Mouse (Mus musculus): Measurements from ENCODE around the gene Ephx3.
"Not testable (repeated sequence)": the region's sequence is repeated elsewhere in the genome, so short reads cannot be mapped to it uniquely, and the experiment has no call there.

Gene Ephx3

DNA sequence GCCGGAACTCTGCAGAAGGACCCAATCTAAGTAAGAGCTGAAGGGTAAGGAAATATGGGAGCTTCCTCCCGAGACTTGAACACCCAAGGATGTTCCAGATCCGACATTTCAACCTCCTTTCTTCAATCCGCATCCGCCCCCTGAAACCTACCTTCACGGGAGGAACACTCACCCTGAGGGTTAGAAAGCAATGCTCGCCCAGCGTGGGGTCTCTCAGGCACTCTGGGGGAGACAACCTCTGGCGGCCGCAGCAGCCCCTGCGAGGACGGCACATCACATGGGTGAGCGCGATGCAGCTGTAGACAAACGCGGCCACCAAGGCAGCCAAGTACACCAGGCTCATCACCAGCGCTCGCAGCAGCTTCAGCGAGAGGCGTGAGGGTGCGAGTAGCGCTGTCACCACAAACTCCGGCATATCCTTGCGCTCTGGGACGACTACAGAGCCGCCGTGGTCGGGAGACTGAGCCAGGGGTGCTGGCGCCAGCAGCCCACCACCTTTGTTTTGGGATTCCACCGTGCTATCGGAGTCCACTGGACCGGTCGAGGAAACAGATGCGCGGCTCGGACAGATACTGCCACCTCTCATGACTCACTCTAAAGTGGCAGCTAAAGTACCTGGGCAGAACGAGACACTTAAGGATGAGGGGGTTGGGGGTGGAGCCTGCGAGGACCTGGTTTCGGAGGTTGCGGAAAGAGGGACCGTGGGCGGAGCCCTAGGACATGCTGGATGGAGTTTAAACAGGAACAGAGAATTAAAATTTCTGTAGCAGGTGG lies at the start of gene Ephx3:
TSS of gene Ephx3 (minus strand) at position 687 of the 774 bp plus-strand sequence.
- DNase-seq (ENCODE audit: low read depth) = no peak

GRCm38 (mm10) chr17:32238589-32238988 lies 49.2 kb upstream of the Ephx3 start:
- DNase-seq (ENCODE audit: low read depth) = no peak

DNA sequence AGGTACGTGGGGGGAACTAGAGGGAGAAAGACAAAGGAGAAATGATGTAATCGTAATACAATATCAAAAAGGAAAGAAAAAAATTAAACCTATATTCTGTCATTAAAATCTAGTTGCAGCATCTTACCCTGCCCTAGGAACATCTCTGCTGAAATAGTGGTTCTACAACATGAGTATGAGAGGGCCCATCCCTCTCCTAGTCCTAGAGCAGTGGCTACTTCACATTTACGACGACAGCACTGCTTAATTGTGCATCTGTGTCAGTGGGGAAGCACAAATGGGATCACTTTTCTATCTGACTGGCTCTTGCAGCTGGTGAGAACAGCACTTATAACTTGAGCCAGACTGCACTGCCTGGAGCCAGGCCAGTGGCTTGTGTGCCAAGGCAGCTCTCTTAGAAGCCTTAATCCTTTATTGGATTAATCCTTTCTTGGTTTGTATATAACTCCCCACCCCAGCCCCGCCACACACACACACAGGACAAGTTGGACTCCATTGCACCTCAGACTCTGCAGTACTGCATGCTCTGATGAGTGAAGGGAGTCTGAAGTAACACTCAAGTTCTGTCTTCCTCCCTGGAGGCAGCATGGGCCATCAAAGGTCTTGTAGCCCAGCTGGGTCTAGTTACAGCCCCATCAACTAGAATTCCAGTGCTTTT lies 46.3 kb upstream of the Ephx3 start:
- no peak for DNase-seq (ENCODE audit: low read depth)

- DNase-seq (ENCODE audit: low read depth) = no peak
Measured at GRCm38 (mm10) chr17:32233174-32233573, 43.8 kb upstream of the Ephx3 start.

DNA sequence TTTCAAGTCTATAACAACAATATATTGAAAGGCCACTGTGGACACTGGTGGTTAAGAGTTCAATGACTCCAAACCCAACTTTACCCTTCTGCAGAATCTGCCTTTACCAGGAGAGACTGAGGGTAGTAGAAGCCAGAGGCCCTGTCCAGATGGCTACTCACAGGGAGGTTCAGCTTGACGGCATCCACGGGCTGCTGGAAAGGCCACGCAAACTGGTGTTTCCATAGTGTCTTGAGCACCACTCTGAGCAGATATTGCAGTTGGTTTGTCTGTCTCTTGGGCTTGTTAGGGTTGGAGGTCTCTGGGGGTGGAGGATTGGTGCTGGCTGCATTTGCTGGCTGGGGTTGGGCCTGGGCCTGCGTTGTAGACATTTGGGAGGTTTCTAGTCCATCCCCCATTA lies 39.9 kb upstream of the Ephx3 start:
- DNase-seq (ENCODE audit: low read depth) = no peak

DNA sequence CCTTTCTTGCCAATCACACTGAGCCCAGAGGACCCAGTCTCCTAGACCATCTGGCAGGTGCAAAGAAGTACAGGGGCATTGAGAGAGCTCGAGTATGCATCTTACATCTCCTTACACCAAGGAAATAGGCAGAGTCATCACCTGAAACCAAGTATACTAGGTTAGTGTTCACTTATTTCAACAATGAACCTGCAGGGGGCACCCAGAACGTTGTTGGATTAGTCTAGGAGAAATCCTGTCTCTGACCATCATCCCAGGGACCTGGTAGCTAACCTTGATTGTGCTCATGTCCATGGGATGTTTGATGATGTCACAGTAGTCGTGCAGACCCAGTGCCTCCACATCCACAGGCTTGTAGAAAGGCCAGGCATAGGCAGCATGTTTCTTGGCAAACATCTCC lies 31.5 kb upstream of the Ephx3 start:
- no peak for DNase-seq (ENCODE audit: low read depth)

DNA sequence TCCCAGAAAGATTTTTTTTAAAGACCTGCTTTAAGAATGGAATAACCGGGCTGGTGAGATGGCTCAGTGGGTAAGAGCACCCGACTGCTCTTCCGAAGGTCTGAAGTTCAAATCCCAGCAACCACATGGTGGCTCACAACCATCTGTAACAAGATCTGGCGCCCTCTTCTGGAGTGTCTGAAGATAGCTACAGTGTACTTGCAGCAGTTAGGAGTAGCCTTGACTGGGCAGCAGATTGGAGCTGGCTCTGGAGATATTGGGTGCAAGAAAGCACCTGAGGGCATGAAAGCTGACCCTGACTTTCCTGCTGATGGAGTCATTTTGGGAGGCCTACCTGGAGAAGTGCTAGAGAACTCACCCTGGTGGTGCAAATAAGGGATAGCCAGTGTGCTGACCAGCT lies 26.2 kb upstream of the Ephx3 start:
- not testable (repeated sequence) for DNase-seq (ENCODE audit: low read depth)

GRCm38 (mm10) chr17:32211554-32211953 lies 22.2 kb upstream of the Ephx3 start:
- not testable (repeated sequence) for DNase-seq (ENCODE audit: low read depth)

GRCm38 (mm10) chr17:32209752-32210151 lies 20.4 kb upstream of the Ephx3 start:
- DNase-seq (ENCODE audit: low read depth) = peak; percentile 28

DNA sequence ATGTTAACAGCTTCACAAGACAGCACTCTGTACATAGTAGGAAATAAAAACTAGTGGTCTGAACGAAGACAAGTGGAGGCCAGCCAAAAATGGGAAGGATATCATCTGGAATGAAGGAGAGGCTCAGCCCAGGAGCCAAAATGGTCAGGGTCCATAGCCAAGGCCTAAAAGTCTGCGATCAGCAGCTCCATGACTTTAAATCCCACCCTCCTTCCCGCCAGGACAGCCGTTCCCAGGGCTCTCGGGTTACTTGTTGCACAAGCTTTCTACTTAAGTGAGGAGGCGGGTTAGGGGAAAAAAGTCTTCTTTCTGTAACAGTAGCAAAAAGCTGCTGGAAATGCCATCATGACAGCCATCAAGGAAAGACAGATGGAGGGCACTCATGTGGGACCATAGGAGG lies 19.8 kb upstream of the Ephx3 start:
- DNase-seq (ENCODE audit: low read depth) = no peak

- DNase-seq (ENCODE audit: low read depth) = no peak
Measured at GRCm38 (mm10) chr17:32207586-32208245, 18.4 kb upstream of the Ephx3 start.

DNA sequence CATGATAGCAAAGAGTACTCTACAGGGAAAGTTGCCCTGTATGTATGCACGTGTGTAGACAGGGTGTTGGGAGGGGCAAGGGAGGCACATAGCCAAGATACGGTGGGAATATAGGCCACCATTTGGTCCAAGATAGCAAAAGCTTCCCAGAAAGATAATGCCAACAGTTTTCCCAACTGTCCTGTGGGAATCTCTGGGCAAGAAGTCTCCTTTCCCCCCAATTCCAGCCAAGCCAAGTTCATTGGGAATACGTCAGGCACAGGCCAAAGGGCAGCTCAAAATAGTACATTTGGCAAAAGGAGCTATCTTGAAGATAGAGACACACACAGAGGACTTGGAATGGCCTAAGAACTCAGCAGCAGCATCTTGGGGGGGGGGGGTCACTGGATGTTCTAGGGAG lies 16.0 kb upstream of the Ephx3 start:
- no peak for DNase-seq (ENCODE audit: low read depth)

DNA sequence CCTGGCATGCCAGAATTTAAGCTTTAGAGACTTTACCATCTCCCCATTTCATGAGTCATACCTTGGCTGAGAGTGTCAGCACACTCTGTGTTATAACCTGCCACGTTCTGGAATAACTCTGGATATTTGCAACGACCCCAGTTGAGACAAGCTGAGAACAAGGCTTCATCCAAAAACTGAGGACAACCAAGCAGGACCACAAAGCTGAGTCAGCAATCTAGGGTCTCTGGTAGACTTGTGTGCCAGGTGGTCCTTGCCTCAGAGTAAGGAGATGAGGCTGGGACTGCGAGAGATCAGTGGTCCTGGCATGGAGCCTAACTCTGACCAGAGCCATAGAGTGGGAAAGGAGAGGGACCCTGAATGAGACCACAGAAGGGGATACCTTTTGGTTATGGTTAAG lies 13.6 kb upstream of the Ephx3 start:
- no peak for DNase-seq (ENCODE audit: low read depth)

GRCm38 (mm10) chr17:32201086-32201485 lies 11.7 kb upstream of the Ephx3 start:
- no peak for DNase-seq (ENCODE audit: low read depth)

GRCm38 (mm10) chr17:32199796-32200195 lies 10.4 kb upstream of the Ephx3 start:
- DNase-seq (ENCODE audit: low read depth) = no peak

- DNase-seq (ENCODE audit: low read depth) = no peak
Measured at GRCm38 (mm10) chr17:32197156-32197555, 7.8 kb upstream of the Ephx3 start.

DNA sequence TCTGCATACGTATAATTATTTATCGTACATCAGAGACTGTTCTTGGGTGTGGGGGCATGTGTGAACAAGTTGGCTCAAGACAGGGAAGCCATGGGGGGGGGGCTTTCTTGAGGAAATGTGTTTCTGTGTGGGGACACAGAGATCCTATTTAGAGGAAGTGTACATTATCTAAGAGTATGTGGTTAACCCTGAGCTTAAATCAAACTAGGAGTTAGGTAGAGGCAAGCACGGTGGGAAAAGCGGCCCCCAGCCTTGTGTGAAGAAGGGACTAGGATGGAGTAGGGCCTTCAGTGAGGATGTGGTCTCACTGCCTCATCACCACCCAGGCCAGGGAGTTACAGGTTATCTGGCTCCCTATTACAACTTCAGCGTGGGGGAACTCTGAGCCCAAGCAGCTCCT lies 6.4 kb upstream of the Ephx3 start:
- no peak for DNase-seq (ENCODE audit: low read depth)

GRCm38 (mm10) chr17:32193010-32193409 lies 3.7 kb upstream of the Ephx3 start:
- DNase-seq (ENCODE audit: low read depth) = no peak

DNA sequence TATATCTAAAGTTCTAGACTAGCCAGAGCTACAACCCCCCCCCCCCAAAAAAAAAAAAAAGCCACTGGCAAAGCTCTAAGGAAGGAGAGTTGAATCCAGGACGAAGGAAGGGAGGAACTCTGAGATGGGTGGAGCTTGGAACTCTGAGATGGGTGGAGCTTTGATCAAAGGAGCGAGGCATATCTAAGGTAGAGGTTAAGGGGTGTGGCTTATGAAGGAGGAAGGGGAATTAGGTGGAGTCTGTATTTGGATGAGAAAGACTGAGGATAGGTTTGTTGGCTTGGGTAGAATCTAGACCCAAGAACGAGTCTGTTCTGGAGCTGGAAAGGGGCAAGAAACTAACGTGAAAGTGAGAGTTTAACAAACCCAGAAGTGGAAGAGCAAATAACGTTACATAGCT lies 501 bp upstream of the Ephx3 start:
- DNase-seq (ENCODE audit: low read depth) = peak; percentile 17

- no peak for DNase-seq (ENCODE audit: low read depth)
Measured at GRCm38 (mm10) chr17:32183017-32183416, 6.3 kb downstream of the Ephx3 start.

DNA sequence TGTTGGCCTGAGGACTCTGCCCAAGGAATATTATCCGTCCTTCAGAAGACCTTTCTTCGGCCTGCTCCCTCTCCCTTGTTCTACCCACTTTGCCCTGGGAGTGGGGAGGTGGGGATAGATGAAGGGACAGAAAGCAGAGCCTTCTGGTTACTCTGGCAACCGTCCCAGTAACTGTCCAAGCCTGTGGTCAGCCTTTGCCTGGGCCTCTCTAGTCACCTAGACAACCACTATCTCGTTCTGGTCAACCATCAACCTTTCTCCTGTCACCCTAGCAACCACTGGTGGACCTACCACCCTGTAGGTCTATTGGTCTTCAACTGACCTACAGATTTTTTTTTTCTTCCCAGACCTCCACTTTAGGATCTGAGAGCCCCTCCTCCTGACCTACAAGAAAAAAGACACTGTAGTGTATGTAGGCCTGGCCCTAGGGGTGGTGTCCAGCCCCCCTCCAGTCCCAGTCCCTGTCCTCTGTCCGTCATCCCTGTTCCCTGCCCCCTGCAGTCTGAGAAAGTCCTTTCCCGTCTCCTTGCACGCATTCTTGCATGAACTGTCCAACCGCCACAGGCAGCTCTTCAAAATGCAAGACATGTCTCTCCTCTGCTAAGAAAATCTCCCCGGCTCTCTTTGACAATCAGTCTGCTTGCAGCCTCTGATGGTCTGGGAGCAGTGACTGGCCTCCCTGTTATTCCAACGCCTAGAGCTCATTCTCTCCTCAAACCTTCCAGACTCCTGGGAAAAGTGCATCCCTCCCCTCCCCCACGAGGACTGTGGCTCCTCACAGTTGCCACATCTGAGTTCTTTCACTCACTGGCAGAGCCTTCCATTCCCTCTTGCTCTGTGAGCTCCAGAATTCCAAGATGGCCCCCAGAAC lies 9.5 kb downstream of the Ephx3 start:
- DNase-seq (ENCODE audit: low read depth) = no peak

GRCm38 (mm10) chr17:32176919-32177318 lies 12.4 kb downstream of the Ephx3 start:
- no peak for DNase-seq (ENCODE audit: low read depth)

Data from c-Kit-positive CD71-positive TER-119-negative erythroid progenitor cells, embryonic 14.5 days (primary cell).